Mouse (Mus musculus) liver, embryonic 16.5 days (tissue): ENCODE measurements around the gene Cyb561a3. TPM values are rescaled to one million over a fixed set of nuclear protein-coding genes. Genes with fewer than 3 reads are reported as not detected.
"Not testable (repeated sequence)": the region's sequence is repeated elsewhere in the genome, so short reads cannot be mapped to it uniquely, and the experiment has no call there.

ENCODE experiments used
- ATAC-seq: fragments of 200-750 bp; cut with Nextera tagmentation; 2 replicates; pipeline ENCODE4 v1.8.0; 2017; ENCODE audit warnings: low read depth, mild to moderate bottlenecking, moderate number of reproducible peaks, moderate library complexity
- H3K27ac ChIP-seq: fragments of 300-500 bp; sonication (generic); 2 replicates; pipeline ENCODE4 v1.5.1; 2014; ENCODE audit warnings: mild to moderate bottlenecking, low read length
- H3K27me3 ChIP-seq: fragments of 300-500 bp; sonication (generic); 2 replicates; pipeline ENCODE4 v1.6.1; 2014; ENCODE audit warnings: low read depth, low read length, mixed read lengths; ENCODE audit not compliant: control insufficient read depth, insufficient read depth
- H3K36me3 ChIP-seq: fragments of 300-500 bp; sonication (generic); 2 replicates; pipeline ENCODE4 v1.6.1; 2014; ENCODE audit warnings: mild to moderate bottlenecking; ENCODE audit not compliant: control insufficient read depth, insufficient read depth
- H3K4me1 ChIP-seq: fragments of 300-500 bp; sonication (generic); 2 replicates; pipeline ENCODE4 v1.6.1; 2014; ENCODE audit warnings: low read depth, low read length, mixed read lengths; ENCODE audit not compliant: control insufficient read depth
- H3K4me2 ChIP-seq: fragments of 300-500 bp; sonication (generic); 2 replicates; pipeline ENCODE4 v1.6.1; 2014; ENCODE audit warnings: low read depth, low read length, mixed read lengths
- H3K4me3 ChIP-seq: fragments of 300-500 bp; sonication (generic); 2 replicates; pipeline ENCODE4 v1.5.1; 2014; ENCODE audit warnings: low read depth, mild to moderate bottlenecking, low read length
- H3K9ac ChIP-seq: fragments of 300-500 bp; sonication (generic); 2 replicates; pipeline ENCODE4 v1.6.1; 2014; ENCODE audit warnings: low read depth, low read length
- H3K9me3 ChIP-seq: fragments of 300-500 bp; sonication (generic); replicated peaks from 2 replicates; pipeline ENCODE4 v1.6.1; 2016; ENCODE audit warnings: low read length; ENCODE audit not compliant: control insufficient read depth
- WGBS: fragments of 180-500 bp; shearing (Covaris S2); extraction: QIAGEN DNeasy Blood & Tissue Kit; methylation state at CpG from one replicate; pipeline ENCODE4 v1.1.7; 2014; ENCODE audit not compliant: insufficient replicate concordance; 5-methylcytosine and 5-hydroxymethylcytosine counted together
- polyA plus RNA-seq: library from polyadenylated mRNA; unstranded; fragments of >200 nt; fragmentation: Nextera tagmentation; extraction: Ambion mirVana; gene quantifications from 2 replicates; pipeline ENCODE4 v1.2.1, GENCODE M21; 2015

Cyb561a3 gene
- polyA plus RNA-seq = 17.0 and 19.6 TPM in 2 replicates

GRCm38 (mm10) chr19:10576690-10577561 is at the start of gene Cyb561a3, which contains the start of gene Tmem138:
Gene Cyb561a3, plus strand, starts transcription at chr19:10577172.
Gene Tmem138, minus strand, starts transcription at chr19:10577362.
- H3K9ac ChIP-seq = peak within 1 kb of the TSS; percentile 88
- WGBS = under 1% methylated on average over 44 of the region's 44 CpGs
- H3K4me3 ChIP-seq = peak within 1 kb of the TSS; percentile 82
- peaks cover 17% of the 10 kb centered on the region for H3K4me1 ChIP-seq
- H3K9me3 ChIP-seq = no peaks in the 10 kb centered on the region
- ATAC-seq = peak; percentile 92
- H3K27ac ChIP-seq = peak within 1 kb of the TSS; percentile 90
- 0 out of 2 replicates have a peak, but pooled peaks cover 5% of the 10 kb centered on the region for H3K36me3 ChIP-seq
- H3K27me3 ChIP-seq = no peaks in the 10 kb centered on the region
- H3K4me2 ChIP-seq = peak within 1 kb of the TSS; percentile 76

GRCm38 (mm10) chr19:10530082-10530481 is 46.9 kb upstream of the Cyb561a3 start:
- peaks cover 13% of the 10 kb centered on the region for H3K4me1 ChIP-seq
- no peak overlapping the region for H3K27ac ChIP-seq
- H3K4me3 ChIP-seq = no peak overlapping the region
- H3K9me3 ChIP-seq = no peaks in the 10 kb centered on the region
- no peak overlapping the region for H3K4me2 ChIP-seq
- ATAC-seq = no peak
- no peak overlapping the region for H3K9ac ChIP-seq
- 95% methylated on average over 1 of the region's 1 CpGs for WGBS
- H3K27me3 ChIP-seq = no peaks in the 10 kb centered on the region
- peaks cover 49% of the 10 kb centered on the region for H3K36me3 ChIP-seq

- Histone ChIP-seq H3K4me2 (no peak overlapping the region), H3K9me3 (no peaks in the 10 kb centered on the region), H3K36me3 (peaks cover 77% of the 10 kb centered on the region), H3K27ac (no peak overlapping the region), H3K4me1 (no peaks in the 10 kb centered on the region; the same call in 1 of the 2 replicates), H3K27me3 (no peaks in the 10 kb centered on the region), H3K9ac (no peak overlapping the region), H3K4me3 (no peak overlapping the region)
- peak; percentile 93 for ATAC-seq
- 38% methylated on average over 5 of the region's 5 CpGs for WGBS
Measured at GRCm38 (mm10) chr19:10539454-10539853, 37.5 kb upstream of the Cyb561a3 start.

GRCm38 (mm10) chr19:10555624-10556510 is 21.1 kb upstream of the Cyb561a3 start, which contains the start of gene Tmem216:
Gene Tmem216, minus strand, starts transcription at chr19:10556238.
- 2% methylated on average over 43 of the region's 43 CpGs for WGBS
- Histone ChIP-seq H3K27ac (peak within 1 kb of the TSS; percentile 78), H3K4me1 (peaks cover 12% of the 10 kb centered on the region), H3K9ac (peak within 1 kb of the TSS; percentile 82), H3K9me3 (no peaks in the 10 kb centered on the region), H3K4me3 (peak within 1 kb of the TSS; percentile 75), H3K27me3 (no peaks in the 10 kb centered on the region), H3K4me2 (peak within 1 kb of the TSS; percentile 74), H3K36me3 (peaks cover 3% of the 10 kb centered on the region; the same call in 1 of the 2 replicates)
- ATAC-seq = peak; percentile 99

- ATAC-seq = no peak
- no peak overlapping the region for H3K4me2 ChIP-seq
- WGBS = 56% methylated on average over 2 of the region's 2 CpGs
- no peak overlapping the region for H3K9ac ChIP-seq
- H3K4me1 ChIP-seq = peaks cover 12% of the 10 kb centered on the region
- no peaks in the 10 kb centered on the region for H3K9me3 ChIP-seq
- no peak overlapping the region for H3K4me3 ChIP-seq
- no peaks in the 10 kb centered on the region for H3K36me3 ChIP-seq
- no peak overlapping the region for H3K27ac ChIP-seq
- no peaks in the 10 kb centered on the region for H3K27me3 ChIP-seq
Measured at GRCm38 (mm10) chr19:10557001-10557400, 20.0 kb upstream of the Cyb561a3 start.

- Histone ChIP-seq H3K27me3 (no peaks in the 10 kb centered on the region), H3K27ac (no peak overlapping the region), H3K9ac (no peak overlapping the region), H3K4me1 (peaks cover 12% of the 10 kb centered on the region), H3K4me3 (no peak overlapping the region), H3K4me2 (no peak overlapping the region), H3K36me3 (no peaks in the 10 kb centered on the region), H3K9me3 (no peaks in the 10 kb centered on the region)
- 66% methylated on average over 2 of the region's 2 CpGs for WGBS
- no peak for ATAC-seq
Measured at GRCm38 (mm10) chr19:10557430-10557829, 19.5 kb upstream of the Cyb561a3 start.

- H3K9me3 ChIP-seq, H3K4me3 ChIP-seq, H3K4me2 ChIP-seq, H3K36me3 ChIP-seq, H3K9ac ChIP-seq, ATAC-seq, H3K27me3 ChIP-seq, H3K27ac ChIP-seq: not testable (repeated sequence)
- WGBS = 67% methylated on average over 4 of the region's 4 CpGs
- peaks cover 12% of the 10 kb centered on the region for H3K4me1 ChIP-seq
Measured at GRCm38 (mm10) chr19:10557837-10558375, 19.1 kb upstream of the Cyb561a3 start.

GRCm38 (mm10) chr19:10560108-10560507 is 16.9 kb upstream of the Cyb561a3 start:
- no peak overlapping the region for H3K27ac ChIP-seq
- no peak overlapping the region for H3K9ac ChIP-seq
- no peaks in the 10 kb centered on the region for H3K9me3 ChIP-seq
- 40% methylated on average over 5 of the region's 5 CpGs for WGBS
- H3K27me3 ChIP-seq = no peaks in the 10 kb centered on the region
- H3K4me1 ChIP-seq = peaks cover 9% of the 10 kb centered on the region
- ATAC-seq = no peak
- H3K4me3 ChIP-seq = no peak overlapping the region
- no peak overlapping the region for H3K4me2 ChIP-seq
- no peaks in the 10 kb centered on the region for H3K36me3 ChIP-seq
